Mouse (Mus musculus) lung, adult 2 months (tissue): Measurements from ENCODE around the gene H2-Q4.
"Not testable (repeated sequence)": the region's sequence is repeated elsewhere in the genome, so short reads cannot be mapped to it uniquely, and the experiment has no call there.

Experiments
- CTCF ChIP-seq: fragments of 200-500 bp; IDR thresholded peaks from 2 replicates; pipeline ENCODE4 v1.5.1; 2011; ENCODE audit warnings: mild to moderate bottlenecking, low read length, control low read depth; ENCODE audit not compliant: insufficient read depth
- POLR2A ChIP-seq: fragments of 200-500 bp; IDR thresholded peaks from 2 replicates; pipeline ENCODE4 v1.6.1; 2011; ENCODE audit warnings: low read depth, mild to moderate bottlenecking, control low read depth, low read length, borderline replicate concordance; ENCODE audit errors: extremely low read depth

DNA sequence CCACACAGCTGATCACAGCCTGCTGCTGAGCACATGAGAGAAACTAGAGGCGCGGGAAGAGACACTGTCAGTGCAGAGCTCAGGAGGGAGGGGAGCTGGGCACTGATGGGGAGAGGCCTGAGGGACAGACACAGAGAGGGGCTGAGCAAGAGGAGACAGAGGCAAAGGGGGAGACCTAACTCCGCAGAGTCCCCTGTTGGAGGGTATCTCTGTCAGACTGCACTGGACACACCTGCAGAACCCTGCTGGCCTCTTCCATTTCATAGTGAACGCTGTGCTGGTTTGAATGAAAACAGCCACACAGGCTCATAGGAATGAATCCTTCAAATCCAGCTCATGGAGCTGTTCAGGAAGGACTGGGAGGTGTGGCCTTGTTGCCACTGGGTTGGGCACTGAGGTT, 41.9 kb downstream of the H2-Q4 start:
- TF ChIP-seq CTCF, POLR2A: not testable (repeated sequence)
